Mouse (Mus musculus): ENCODE measurements around the gene Fcrl5.

Fcrl5 gene

GRCm38 (mm10) chr3:87528841-87529240 is 93.3 kb downstream of the Fcrl5 start:
- DNase-seq (ENCODE audit: low spot score), result no peak

GRCm38 (mm10) chr3:87529568-87529967 is 94.0 kb downstream of the Fcrl5 start:
- no peak for DNase-seq (ENCODE audit: low spot score)

DNA sequence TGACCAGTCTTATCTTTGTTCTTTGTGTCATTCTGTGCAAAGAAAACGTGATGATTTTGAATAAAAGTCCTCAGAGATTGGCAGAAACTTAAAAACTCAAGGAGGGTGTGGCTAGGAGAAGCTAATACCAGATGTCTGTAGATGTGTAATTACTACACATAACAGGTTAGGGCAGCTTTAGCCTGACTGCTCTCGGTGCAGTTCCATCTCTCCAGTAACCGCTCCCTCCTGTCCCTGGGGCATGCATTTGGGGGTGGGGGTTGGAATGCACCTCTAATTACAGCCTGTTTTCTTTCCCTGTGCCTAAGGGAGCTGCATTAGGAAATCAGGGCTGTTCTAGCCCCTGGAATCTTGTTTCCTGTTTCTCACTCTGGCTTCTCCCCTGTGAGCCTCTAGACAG is 94.7 kb downstream of the Fcrl5 start:
- DNase-seq (ENCODE audit: low spot score), result no peak

DNA sequence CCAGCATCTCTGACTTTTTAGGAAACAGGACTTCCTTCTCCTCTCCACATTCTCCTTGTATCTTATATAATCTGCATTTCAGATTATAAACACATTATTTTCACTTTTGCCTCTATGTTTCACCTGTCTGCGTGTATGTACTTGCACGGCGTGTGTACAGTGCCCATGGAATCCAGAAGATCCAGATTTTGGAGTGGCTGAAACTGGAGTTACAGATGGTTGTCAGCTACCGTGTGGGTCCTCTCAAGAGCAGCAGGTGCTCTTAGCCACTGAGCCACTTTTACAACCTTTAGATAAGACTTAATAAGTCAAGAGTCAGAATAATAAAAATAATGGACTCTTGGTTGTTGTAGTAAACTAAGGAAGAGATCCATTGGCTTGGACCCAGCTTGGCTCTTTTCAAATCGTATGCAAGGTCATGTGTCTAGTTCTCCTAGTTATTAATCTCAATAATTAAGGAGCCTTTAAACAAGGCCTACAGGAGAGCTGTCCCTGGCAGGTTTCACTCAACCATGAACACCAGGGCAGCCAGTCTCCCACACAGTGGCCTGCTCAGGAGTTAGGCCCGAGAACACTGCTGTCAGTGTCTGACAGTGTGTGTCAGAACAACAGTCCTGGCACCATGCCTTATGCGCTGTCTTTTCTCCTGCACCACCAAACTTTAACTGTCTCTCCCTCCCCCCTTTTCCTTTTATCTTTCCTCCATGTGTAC is 98.2 kb downstream of the Fcrl5 start:
- DNase-seq (ENCODE audit: low spot score), result no peak

DNA sequence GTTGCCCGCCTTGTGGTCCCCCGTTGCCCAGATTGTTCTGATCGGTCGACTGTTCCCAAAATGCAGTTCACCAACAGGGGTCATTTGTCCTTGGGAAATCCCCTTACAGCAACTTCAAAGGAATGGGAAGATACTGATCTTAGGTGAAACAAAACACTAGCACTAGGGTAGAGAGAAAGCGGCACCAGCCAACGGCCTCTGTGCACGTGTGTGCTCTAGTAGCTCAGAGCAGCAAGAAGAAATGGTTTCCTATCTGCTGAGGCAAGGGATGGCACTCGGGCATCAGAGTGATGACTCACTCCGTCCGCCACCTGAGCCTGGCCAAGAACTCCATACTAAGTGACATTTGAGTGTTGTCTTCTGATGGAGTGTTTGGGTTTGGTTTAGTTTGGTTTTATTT is 102.5 kb downstream of the Fcrl5 start:
- no peak for DNase-seq (ENCODE audit: low spot score)

GRCm38 (mm10) chr3:87540028-87540675 is 104.6 kb downstream of the Fcrl5 start:
- DNase-seq (ENCODE audit: low spot score), result no peak

GRCm38 (mm10) chr3:87540714-87541113 is 105.1 kb downstream of the Fcrl5 start:
- DNase-seq (ENCODE audit: low spot score), result no peak

DNA sequence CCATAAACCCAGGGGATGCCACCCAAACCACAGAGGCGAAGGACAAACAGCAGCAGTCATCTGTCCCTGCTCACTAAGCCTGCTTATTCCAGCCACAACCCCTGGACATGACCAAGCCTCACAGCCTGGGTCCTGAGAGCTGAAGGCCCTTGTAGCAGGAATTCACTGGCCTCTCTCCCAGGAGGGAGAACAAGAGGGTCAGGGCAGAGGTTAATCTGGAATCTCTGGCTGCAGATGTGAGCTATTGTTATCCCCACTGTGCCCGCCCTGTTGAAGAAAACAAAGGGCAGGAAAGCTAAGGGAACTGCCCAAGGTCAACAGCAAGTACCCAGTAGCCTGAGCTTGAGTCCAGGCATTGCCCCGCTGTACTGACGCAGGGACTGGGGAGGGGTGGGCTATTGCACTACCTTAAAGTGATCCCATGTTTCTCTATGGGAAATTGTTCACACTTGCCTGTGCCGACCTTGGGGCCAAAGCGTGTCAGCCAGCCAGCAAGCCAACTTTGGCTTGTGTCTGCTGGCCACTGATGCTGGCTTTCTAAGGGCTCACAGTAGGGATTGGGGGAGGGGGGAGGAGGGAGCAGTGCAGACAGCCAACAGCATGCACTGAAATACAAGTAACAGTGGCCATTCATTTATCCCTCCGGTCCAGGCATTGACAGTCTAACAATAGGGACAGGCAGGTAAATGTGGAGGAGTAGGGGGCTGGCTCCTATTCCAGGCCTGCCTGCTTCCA is 107.1 kb downstream of the Fcrl5 start:
- no peak for DNase-seq (ENCODE audit: low spot score)

GRCm38 (mm10) chr3:87545554-87545953 is 110.0 kb downstream of the Fcrl5 start:
- DNase-seq (ENCODE audit: low spot score), result no peak

GRCm38 (mm10) chr3:87546291-87546721 is 110.7 kb downstream of the Fcrl5 start:
- DNase-seq (ENCODE audit: low spot score), result no peak

DNA sequence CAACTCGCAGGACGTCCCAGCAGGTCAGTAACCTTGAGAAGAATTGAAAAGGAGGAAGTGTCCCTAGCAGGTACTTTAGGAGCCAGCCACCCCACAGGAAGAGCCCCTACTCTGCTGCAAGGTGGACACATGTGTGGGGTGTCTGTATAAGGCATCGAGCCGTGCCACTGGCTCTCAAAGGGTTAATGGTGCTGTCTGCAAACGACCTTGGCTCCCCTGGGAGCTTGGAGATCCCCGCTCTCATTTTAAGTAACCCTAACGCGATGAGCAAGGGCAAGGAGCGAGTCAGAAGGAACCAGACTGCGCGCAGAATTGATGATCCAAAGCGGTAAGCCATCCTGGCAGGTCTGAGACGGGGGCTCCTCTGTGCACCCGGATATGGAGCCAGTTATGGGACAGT is 114.3 kb downstream of the Fcrl5 start:
- no peak for DNase-seq (ENCODE audit: low spot score)
